ENCODE assay signal across 12 mouse cellular contexts in genomic region chr6:146136244-146136643, GRCm38 (mm10).
DNase-seq lines count a peak whose midpoint lies in the region; ATAC-seq lines count a peak whose summit lies in the region.
"Had no signal": no experiment of that assay in that cellular context is flagged by ENCODE, and none has a peak within 500 bp of the region (broad histone marks: within the 10 kb centered on the region; RNA-seq: fewer than 3 reads in every experiment).

No protein-coding gene starts in this region.

- H3K36me3 ChIP-seq in megakaryocyte, embryonic 14.5 days (replicated peaks; ENCODE audit: low read length) = peaks cover 60% of the 10 kb centered on the region
- H3K36me3 ChIP-seq in hindbrain, embryonic 11.5 days (ENCODE audit: control insufficient read depth, insufficient read depth, low read length) = no peaks in the 10 kb centered on the region
- H3K36me3 ChIP-seq in midbrain, embryonic 13.5 days = no peaks in the 10 kb centered on the region
- H3K36me3 ChIP-seq: limb, embryonic 15.5 days had no signal

- peak overlapping the region; percentile 23 for H3K4me3 ChIP-seq in megakaryocyte, embryonic 14.5 days (replicated peaks)
- no peak overlapping the region for H3K4me3 ChIP-seq in hindbrain, embryonic 11.5 days (ENCODE audit: low read depth, low read length)
- H3K4me3 ChIP-seq in midbrain, embryonic 13.5 days (replicated peaks) = no peak overlapping the region
- H3K4me3 ChIP-seq: limb, embryonic 15.5 days had no signal

- H3K27me3 ChIP-seq in megakaryocyte, embryonic 14.5 days (replicated peaks) = no peaks in the 10 kb centered on the region
- no peaks in the 10 kb centered on the region for H3K27me3 ChIP-seq in hindbrain, embryonic 11.5 days (ENCODE audit: control insufficient read depth, insufficient read depth, low read length)
- no peaks in the 10 kb centered on the region for H3K27me3 ChIP-seq in midbrain, embryonic 13.5 days
- H3K27me3 ChIP-seq: limb, embryonic 15.5 days had no signal

- peaks cover 52% of the 10 kb centered on the region for H3K4me1 ChIP-seq in megakaryocyte, embryonic 14.5 days
- H3K4me1 ChIP-seq in hindbrain, embryonic 11.5 days (replicated peaks; ENCODE audit: control insufficient read depth, insufficient read depth, low read length) = peaks cover 13% of the 10 kb centered on the region
- H3K4me1 ChIP-seq in midbrain, embryonic 13.5 days (replicated peaks) = peaks cover 38% of the 10 kb centered on the region
- H3K4me1 ChIP-seq: limb, embryonic 15.5 days had no signal

- ATAC-seq in megakaryocyte, adult 5-6 weeks (ENCODE audit: poor library complexity, severe bottlenecking) = no peak
- peak; percentile 41 for ATAC-seq in hindbrain, embryonic 11.5 days (ENCODE audit: low FRiP score)
- ATAC-seq in midbrain, embryonic 13.5 days = peak; percentile 55

- peak overlapping the region; percentile 58; the same call in 1 of the 2 replicates for H3K27ac ChIP-seq in hindbrain, embryonic 11.5 days (ENCODE audit: low read depth, low read length)
- H3K27ac ChIP-seq in midbrain, embryonic 13.5 days = peak overlapping the region; percentile 71
- H3K27ac ChIP-seq: limb, embryonic 15.5 days had no signal

- WGBS in hindbrain, embryonic 11.5 days = 43% methylated on average over 7 of the region's 7 CpGs
- WGBS in midbrain, embryonic 13.5 days = 33% methylated on average over 7 of the region's 7 CpGs

- H3K9ac ChIP-seq in hindbrain, embryonic 11.5 days (ENCODE audit: low read depth, low read length) = 0 out of 2 replicates have a peak overlapping the region, but pooled peaks have one; percentile 15
- peak overlapping the region; percentile 15; the same call in 1 of the 2 replicates for H3K9ac ChIP-seq in midbrain, embryonic 13.5 days (replicated peaks)
- H3K9ac ChIP-seq: limb, embryonic 15.5 days had no signal

- no peaks in the 10 kb centered on the region for H3K9me3 ChIP-seq in megakaryocyte, embryonic 14.5 days
- no peaks in the 10 kb centered on the region for H3K9me3 ChIP-seq in hindbrain, embryonic 11.5 days (ENCODE audit: control insufficient read depth, low read length)
- H3K9me3 ChIP-seq in midbrain, embryonic 13.5 days = no peaks in the 10 kb centered on the region
- H3K9me3 ChIP-seq: limb, embryonic 15.5 days had no signal

- H3K4me2 ChIP-seq in hindbrain, embryonic 11.5 days (replicated peaks; ENCODE audit: low read depth, low read length) = peak overlapping the region; percentile 8
- peak overlapping the region; percentile 34 for H3K4me2 ChIP-seq in midbrain, embryonic 13.5 days (replicated peaks)
- H3K4me2 ChIP-seq: limb, embryonic 15.5 days had no signal

- no peak for DNase-seq in hindbrain, embryonic 11.5 days (ENCODE audit: low spot score)
- DNase-seq in cerebellum, adult 18-20 months = no peak
- DNase-seq in right cerebral cortex, adult 18-20 months = no peak
- DNase-seq in embryo, embryonic 11 days = no peak
- DNase-seq: cerebellum, adult 11 months; kidney, postnatal 14 days; lung, adult 2 months; thymus, adult 18-20 months had no signal
